Mouse (Mus musculus) intestine, embryonic 14.5 days (tissue): ENCODE measurements around the gene Zfp704. TPM values are rescaled to one million over a fixed set of nuclear protein-coding genes. Genes with fewer than 3 reads are reported as not detected.

Source experiments
- ATAC-seq: fragments of 200-750 bp; cut with Nextera tagmentation; replicated peaks from 2 replicates; pipeline ENCODE4 v1.8.0; 2017; ENCODE audit warnings: low read depth, moderate number of reproducible peaks, moderate TSS enrichment, moderate library complexity; ENCODE audit not compliant: low FRiP score, low TSS enrichment
- DNase-seq: peaks from one replicate; pipeline ENCODE4 v3.0.0-alpha.2; 2018; ENCODE audit warnings: low spot score
- H3K27ac ChIP-seq: fragments of 300-500 bp; sonication (generic); 2 replicates; pipeline ENCODE4 v1.5.1; 2014; ENCODE audit warnings: low read depth, mild to moderate bottlenecking, control low read depth
- H3K27me3 ChIP-seq: fragments of 300-500 bp; sonication (generic); replicated peaks from 2 replicates; pipeline ENCODE4 v1.6.1; 2014; ENCODE audit warnings: low read length, control low read depth; ENCODE audit not compliant: control insufficient read depth, insufficient read depth
- H3K36me3 ChIP-seq: fragments of 300-500 bp; sonication (generic); 2 replicates; pipeline ENCODE4 v1.6.1; 2014; ENCODE audit warnings: low read length, control low read depth; ENCODE audit not compliant: control insufficient read depth, insufficient read depth
- H3K4me1 ChIP-seq: fragments of 300-500 bp; sonication (generic); replicated peaks from 2 replicates; pipeline ENCODE4 v1.6.1; 2014; ENCODE audit warnings: low read length, control low read depth, mixed read lengths; ENCODE audit not compliant: control insufficient read depth, insufficient read depth
- H3K4me2 ChIP-seq: fragments of 300-500 bp; sonication (generic); 2 replicates; pipeline ENCODE4 v1.6.1; 2014; ENCODE audit warnings: low read length
- H3K4me3 ChIP-seq: fragments of 300-500 bp; sonication (generic); 2 replicates; pipeline ENCODE4 v1.5.1; 2014; ENCODE audit warnings: low read depth, low read length, control low read depth, mixed read lengths
- H3K9ac ChIP-seq: fragments of 300-500 bp; sonication (generic); 2 replicates; pipeline ENCODE4 v1.6.1; 2014; ENCODE audit warnings: mild to moderate bottlenecking, low read length
- H3K9me3 ChIP-seq: fragments of 300-500 bp; sonication (generic); 2 replicates; pipeline ENCODE4 v1.6.1; 2016; ENCODE audit warnings: low read length, control low read depth; ENCODE audit not compliant: control insufficient read depth
- WGBS: fragments of 180-500 bp; shearing (Covaris S2); extraction: QIAGEN DNeasy Blood & Tissue Kit; methylation state at CpG from one replicate; pipeline ENCODE4 v1.1.7; 2014; 5-methylcytosine and 5-hydroxymethylcytosine counted together
- polyA plus RNA-seq: library from polyadenylated mRNA; unstranded; fragments of >200 nt; fragmentation: Nextera tagmentation; extraction: Ambion mirVana; gene quantifications from 2 replicates; pipeline ENCODE4 v1.2.1, GENCODE M21; 2014

Gene Zfp704
- polyA plus RNA-seq, 1 experiment from 2014 or later: 9.5 TPM

GRCm38 (mm10) chr3:9423669-9424068, 186.2 kb downstream of the Zfp704 start:
- Histone ChIP-seq H3K4me1 (no peaks in the 10 kb centered on the region), H3K9me3 (no peaks in the 10 kb centered on the region), H3K27ac (no peak overlapping the region), H3K4me3 (no peak overlapping the region), H3K4me2 (no peak overlapping the region), H3K36me3 (no peaks in the 10 kb centered on the region), H3K9ac (no peak overlapping the region), H3K27me3 (no peaks in the 10 kb centered on the region)
- DNase-seq (no peak), ATAC-seq (no peak)
- WGBS: 90% methylated on average over 6 of the region's 6 CpGs

- no peaks in the 10 kb centered on the region for H3K36me3 ChIP-seq
- ATAC-seq: no peak
- WGBS: 84% methylated on average over 4 of the region's 4 CpGs
- H3K4me2 ChIP-seq: no peak overlapping the region
- DNase-seq: no peak
- H3K27ac ChIP-seq: no peak overlapping the region
- no peaks in the 10 kb centered on the region for H3K27me3 ChIP-seq
- H3K9ac ChIP-seq: no peak overlapping the region
- no peaks in the 10 kb centered on the region for H3K9me3 ChIP-seq
- H3K4me1 ChIP-seq: no peaks in the 10 kb centered on the region
- H3K4me3 ChIP-seq: no peak overlapping the region
Measured at GRCm38 (mm10) chr3:9408896-9409295, 201.0 kb downstream of the Zfp704 start.

GRCm38 (mm10) chr3:9407801-9408200, 202.1 kb downstream of the Zfp704 start:
- 76% methylated on average over 10 of the region's 10 CpGs for WGBS
- Histone ChIP-seq H3K9me3 (no peaks in the 10 kb centered on the region), H3K9ac (no peak overlapping the region), H3K27ac (no peak overlapping the region), H3K4me3 (no peak overlapping the region), H3K36me3 (no peaks in the 10 kb centered on the region), H3K4me1 (no peaks in the 10 kb centered on the region), H3K4me2 (no peak overlapping the region), H3K27me3 (no peaks in the 10 kb centered on the region)
- ATAC-seq (no peak), DNase-seq (no peak)

- Histone ChIP-seq H3K4me3 (no peak overlapping the region), H3K36me3 (no peaks in the 10 kb centered on the region), H3K27ac (no peak overlapping the region), H3K27me3 (no peaks in the 10 kb centered on the region), H3K4me2 (no peak overlapping the region), H3K9me3 (no peaks in the 10 kb centered on the region), H3K4me1 (no peaks in the 10 kb centered on the region), H3K9ac (no peak overlapping the region)
- ATAC-seq: no peak
- 52% methylated on average over 9 of the region's 9 CpGs for WGBS
- DNase-seq: no peak
Measured at GRCm38 (mm10) chr3:9407119-9407546, 202.8 kb downstream of the Zfp704 start.

GRCm38 (mm10) chr3:9405341-9405740, 204.5 kb downstream of the Zfp704 start:
- Histone ChIP-seq H3K27me3 (no peaks in the 10 kb centered on the region), H3K27ac (no peak overlapping the region), H3K4me1 (peaks cover 8% of the 10 kb centered on the region; the same call in 1 of the 2 replicates), H3K4me3 (no peak overlapping the region), H3K9me3 (no peaks in the 10 kb centered on the region), H3K4me2 (no peak overlapping the region), H3K36me3 (no peaks in the 10 kb centered on the region), H3K9ac (no peak overlapping the region)
- DNase-seq (no peak), ATAC-seq (no peak)
- 71% methylated on average over 9 of the region's 9 CpGs for WGBS

GRCm38 (mm10) chr3:9403255-9404050, 206.4 kb downstream of the Zfp704 start:
- no peaks in the 10 kb centered on the region for H3K9me3 ChIP-seq
- DNase-seq (no peak), ATAC-seq (no peak)
- H3K27me3 ChIP-seq: no peaks in the 10 kb centered on the region
- H3K4me2 ChIP-seq: no peak overlapping the region
- 56% methylated on average over 5 of the region's 5 CpGs for WGBS
- no peak overlapping the region for H3K4me3 ChIP-seq
- H3K4me1 ChIP-seq: peaks cover 8% of the 10 kb centered on the region; the same call in 1 of the 2 replicates
- no peak overlapping the region for H3K27ac ChIP-seq
- H3K9ac ChIP-seq: no peak overlapping the region
- no peaks in the 10 kb centered on the region for H3K36me3 ChIP-seq

- Histone ChIP-seq H3K4me3 (no peak overlapping the region), H3K27me3 (no peaks in the 10 kb centered on the region), H3K36me3 (no peaks in the 10 kb centered on the region), H3K4me2 (no peak overlapping the region), H3K4me1 (peaks cover 8% of the 10 kb centered on the region; the same call in 1 of the 2 replicates), H3K9me3 (no peaks in the 10 kb centered on the region), H3K27ac (no peak overlapping the region), H3K9ac (no peak overlapping the region)
- ATAC-seq: no peak
- WGBS: 37% methylated on average over 5 of the region's 5 CpGs
- DNase-seq: no peak
Measured at GRCm38 (mm10) chr3:9402836-9403235, 207.0 kb downstream of the Zfp704 start.

GRCm38 (mm10) chr3:9402345-9402744, 207.5 kb downstream of the Zfp704 start:
- Histone ChIP-seq H3K27me3 (no peaks in the 10 kb centered on the region), H3K9me3 (no peaks in the 10 kb centered on the region), H3K4me2 (no peak overlapping the region), H3K27ac (no peak overlapping the region), H3K36me3 (no peaks in the 10 kb centered on the region), H3K4me3 (no peak overlapping the region), H3K4me1 (peaks cover 8% of the 10 kb centered on the region; the same call in 1 of the 2 replicates), H3K9ac (no peak overlapping the region)
- ATAC-seq (no peak), DNase-seq (no peak)
- WGBS: 89% methylated on average over 5 of the region's 5 CpGs

GRCm38 (mm10) chr3:9401685-9402084, 208.2 kb downstream of the Zfp704 start:
- no peaks in the 10 kb centered on the region for H3K36me3 ChIP-seq
- ATAC-seq: no peak
- H3K4me3 ChIP-seq: no peak overlapping the region
- H3K9ac ChIP-seq: no peak overlapping the region
- H3K9me3 ChIP-seq: no peaks in the 10 kb centered on the region
- 68% methylated on average over 6 of the region's 6 CpGs for WGBS
- no peak overlapping the region for H3K27ac ChIP-seq
- H3K4me2 ChIP-seq: no peak overlapping the region
- no peak for DNase-seq
- H3K27me3 ChIP-seq: no peaks in the 10 kb centered on the region
- peaks cover 8% of the 10 kb centered on the region; the same call in 1 of the 2 replicates for H3K4me1 ChIP-seq
